Mouse (Mus musculus): Measurements from ENCODE around the gene Set.
A peak's percentile ranks its signal among the peaks of the same experiment; 100 is the strongest.
"Not testable (repeated sequence)": the region's sequence is repeated elsewhere in the genome, so short reads cannot be mapped to it uniquely, and the experiment has no call there.

The Set gene

GRCm38 (mm10) chr2:30057223-30057904 lies at the start of gene Set:
Set (plus strand) TSS chr2:30057378.
- no peak for DNase-seq (ENCODE audit: low read depth)

DNA sequence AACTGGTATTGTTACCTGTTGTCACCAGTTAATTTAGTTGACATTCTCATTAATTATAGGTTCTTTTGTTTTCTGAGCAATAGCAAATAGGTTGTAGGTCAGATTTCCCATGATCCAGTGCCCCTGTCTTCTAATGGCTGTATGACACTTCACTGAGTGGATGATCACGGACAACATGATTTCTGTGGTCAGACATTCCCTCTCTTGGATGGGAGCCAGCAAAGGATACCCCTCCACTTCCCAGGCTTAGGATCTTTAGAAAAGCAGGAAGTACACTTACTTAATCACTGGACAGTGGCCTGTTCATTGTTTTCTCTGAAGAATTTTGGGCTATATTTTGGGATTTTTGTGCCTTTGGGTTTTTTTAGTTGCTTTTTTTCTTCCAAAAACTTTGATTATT lies 48.1 kb upstream of the Set start:
- no peak for DNase-seq (ENCODE audit: low read depth)

GRCm38 (mm10) chr2:30010840-30011281 lies 46.3 kb upstream of the Set start:
- DNase-seq (ENCODE audit: low read depth): no peak

GRCm38 (mm10) chr2:30014326-30014966 lies 42.7 kb upstream of the Set start:
- peak; percentile 15 for DNase-seq (ENCODE audit: low read depth)

- DNase-seq (ENCODE audit: low read depth): no peak
Measured at GRCm38 (mm10) chr2:30025454-30025853, 31.7 kb upstream of the Set start.

DNA sequence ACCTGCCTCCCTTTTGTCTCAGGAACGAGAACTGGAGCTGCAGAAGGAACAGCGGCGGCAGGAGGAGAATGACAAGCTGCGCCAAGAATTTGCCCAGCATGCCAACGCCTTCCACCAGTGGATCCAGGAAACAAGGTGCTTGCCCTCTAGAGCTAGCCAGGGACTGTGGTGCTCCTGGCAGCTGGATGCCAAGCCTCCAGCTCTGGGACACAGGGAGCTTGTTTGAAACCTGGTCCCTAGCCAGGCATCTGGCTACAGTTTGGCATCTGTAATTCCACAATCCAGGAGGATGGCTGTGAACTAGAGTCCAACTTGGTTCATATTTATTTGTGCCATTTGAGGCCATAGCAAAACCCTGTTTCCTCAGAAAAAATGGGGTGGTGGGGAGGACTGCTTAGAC lies 30.2 kb upstream of the Set start:
- peak; percentile 60 for DNase-seq (ENCODE audit: low read depth)

DNA sequence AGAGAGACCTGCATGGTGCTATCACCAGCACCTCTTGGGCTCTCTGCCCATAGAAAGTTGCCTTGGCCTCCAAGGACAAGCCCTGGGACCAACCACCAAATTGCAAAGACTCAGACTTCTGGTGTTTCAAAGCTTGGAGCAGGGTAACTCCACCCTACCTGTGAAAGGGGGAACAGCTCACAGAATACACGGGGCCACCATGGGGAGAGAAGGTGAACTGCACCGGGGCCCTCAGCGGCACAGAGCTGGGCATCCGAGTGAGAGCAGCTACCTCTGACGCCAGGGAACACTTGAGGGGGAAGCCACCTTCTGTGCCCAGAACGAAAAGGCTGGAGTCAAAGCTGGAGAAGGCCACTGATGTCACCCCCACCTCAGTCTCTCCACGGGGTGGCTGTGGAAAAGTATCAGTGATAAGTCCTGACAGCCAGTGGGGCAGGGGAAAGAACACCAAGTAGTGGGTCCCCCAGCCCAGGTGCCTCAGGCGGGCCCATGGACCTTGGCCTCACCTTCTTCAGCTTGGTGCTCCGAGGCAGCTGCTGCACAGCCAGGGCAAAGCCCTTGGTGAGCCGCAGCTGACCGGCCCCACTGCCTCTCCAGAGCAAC lies 24.8 kb upstream of the Set start:
- no peak for DNase-seq (ENCODE audit: low read depth)

DNA sequence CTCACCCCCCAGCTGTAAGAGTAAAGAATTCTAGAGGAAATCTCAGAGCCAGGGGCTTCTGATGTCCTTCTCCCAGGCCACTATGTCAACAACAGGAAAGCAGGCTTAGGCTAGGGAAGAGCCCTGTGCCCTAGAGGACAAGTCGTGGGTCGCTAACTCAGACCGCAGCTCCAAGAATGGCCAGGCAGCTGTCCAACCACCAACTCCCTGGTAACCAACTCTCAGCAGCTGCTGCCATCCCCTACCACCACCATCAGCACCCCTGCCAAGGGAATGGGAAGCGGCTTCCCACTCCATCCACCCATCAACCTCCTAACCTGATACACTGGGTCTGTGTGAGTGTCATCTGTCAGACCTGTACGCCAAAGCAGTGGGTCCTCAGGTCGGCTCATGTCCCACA lies 24.2 kb upstream of the Set start:
- DNase-seq (ENCODE audit: low read depth): no peak

GRCm38 (mm10) chr2:30037762-30038161 lies 19.4 kb upstream of the Set start:
- no peak for DNase-seq (ENCODE audit: low read depth)

- DNase-seq (ENCODE audit: low read depth): no peak
Measured at GRCm38 (mm10) chr2:30038370-30038769, 18.8 kb upstream of the Set start.

- no peak for DNase-seq (ENCODE audit: low read depth)
Measured at GRCm38 (mm10) chr2:30039687-30040086, 17.5 kb upstream of the Set start.

- no peak for DNase-seq (ENCODE audit: low read depth)
Measured at GRCm38 (mm10) chr2:30042445-30042844, 14.7 kb upstream of the Set start.

- DNase-seq (ENCODE audit: low read depth): no peak
Measured at GRCm38 (mm10) chr2:30044550-30044949, 12.6 kb upstream of the Set start.

- DNase-seq (ENCODE audit: low read depth): no peak
Measured at GRCm38 (mm10) chr2:30047127-30047526, 10.1 kb upstream of the Set start.

DNA sequence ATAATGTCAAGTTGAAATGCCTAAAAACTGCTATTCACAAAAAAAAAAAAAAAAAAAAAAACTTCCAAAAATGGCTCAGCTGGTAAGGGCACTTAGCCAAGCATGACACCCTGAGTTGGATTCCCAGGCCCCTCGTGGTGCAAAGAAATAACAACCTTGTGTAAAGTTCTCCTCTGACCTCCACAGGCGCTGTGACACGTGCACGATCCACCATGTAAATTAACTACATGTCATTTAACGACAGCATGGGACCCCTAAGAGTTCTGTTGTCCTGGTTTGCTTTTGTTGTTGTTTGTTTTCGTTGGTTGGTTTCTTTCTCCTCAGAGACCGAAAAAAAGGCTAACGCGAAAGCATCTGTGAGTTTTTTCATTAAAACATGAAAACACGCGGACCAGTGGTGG lies 9.1 kb upstream of the Set start:
- no peak for DNase-seq (ENCODE audit: low read depth)

GRCm38 (mm10) chr2:30048699-30049388 lies 8.3 kb upstream of the Set start, which contains the start of gene Wdr34:
Wdr34 (minus strand) TSS chr2:30048881.
- peak; percentile 79 for DNase-seq (ENCODE audit: low read depth)

DNA sequence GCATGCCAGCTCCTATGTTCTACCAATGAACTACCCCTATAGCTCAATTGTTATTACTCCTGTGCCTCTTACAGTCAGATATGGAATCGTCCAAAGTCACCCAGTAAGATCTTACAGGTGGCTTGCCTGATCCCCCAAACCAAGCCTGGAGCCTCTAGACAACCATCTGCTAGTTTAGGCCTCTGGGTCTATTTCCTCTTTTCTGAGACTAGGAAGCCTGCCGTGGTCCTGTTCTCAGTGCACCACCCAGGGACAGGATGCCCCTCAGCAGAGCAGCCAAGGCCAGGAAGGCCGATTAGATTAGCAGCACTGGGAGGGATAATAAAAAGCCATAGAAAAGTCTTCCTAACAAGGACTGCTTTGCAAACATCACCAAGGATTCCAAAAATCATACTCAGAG lies 7.3 kb upstream of the Set start:
- no peak for DNase-seq (ENCODE audit: low read depth)

- no peak for DNase-seq (ENCODE audit: low read depth)
Measured at GRCm38 (mm10) chr2:30051992-30052761, 5.0 kb upstream of the Set start.

DNA sequence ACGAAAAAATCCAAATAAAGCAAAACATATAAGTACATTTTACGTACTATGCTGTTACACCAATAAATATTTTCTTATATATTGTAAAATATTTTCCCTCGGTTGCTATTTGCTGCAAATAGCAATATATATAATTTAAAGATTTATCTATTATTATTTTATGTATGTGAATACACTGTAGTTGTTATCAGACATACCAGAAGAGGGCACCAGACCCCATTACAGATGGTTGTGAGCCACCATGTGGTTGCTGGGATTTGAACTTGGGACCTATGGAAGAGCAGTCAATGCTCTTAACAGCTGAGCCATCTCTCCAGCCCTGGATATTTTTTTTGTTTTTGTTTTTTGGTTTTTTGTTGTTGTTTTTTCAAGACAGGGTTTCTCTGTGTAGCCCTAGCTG lies 1.9 kb upstream of the Set start:
- not testable (repeated sequence) for DNase-seq (ENCODE audit: low read depth)

DNA sequence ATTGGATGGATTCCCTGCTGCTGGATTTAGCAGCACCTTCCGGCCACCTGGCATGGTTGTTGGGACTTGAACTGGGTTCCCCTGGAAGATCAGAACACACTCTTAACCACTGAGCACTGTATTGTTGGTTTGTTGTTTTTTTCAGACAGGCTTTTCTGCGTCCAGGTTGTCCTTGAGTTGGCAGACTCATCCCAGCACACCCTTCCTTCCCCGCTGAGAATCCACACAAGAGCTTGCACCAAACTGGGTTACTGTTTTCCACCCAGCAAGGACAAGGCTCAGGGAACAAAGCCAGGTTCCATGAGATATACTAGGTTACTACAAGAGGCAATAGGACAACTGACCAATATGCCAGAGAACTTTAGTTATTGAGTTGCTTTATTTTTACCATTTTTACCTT lies 442 bp upstream of the Set start:
- DNase-seq (ENCODE audit: low read depth): no peak

DNA sequence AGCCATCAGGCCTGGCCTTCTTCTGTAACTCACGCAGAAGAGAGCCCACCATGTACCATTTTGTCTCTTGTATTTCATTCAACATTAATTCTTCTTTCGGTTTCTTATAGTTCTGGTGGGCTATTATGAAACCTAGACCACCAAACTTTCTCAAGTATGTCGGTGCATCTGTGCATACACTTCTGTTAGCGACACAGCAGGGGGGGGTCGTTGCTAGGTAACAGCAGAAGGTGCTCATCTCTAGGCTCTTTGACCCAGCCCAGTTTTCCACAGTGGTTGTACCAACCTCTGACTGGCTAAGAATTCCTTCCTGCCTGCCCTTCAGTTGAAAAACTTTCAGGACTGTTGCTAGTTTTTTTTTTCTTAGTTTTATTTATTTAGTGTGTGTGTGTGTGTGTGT lies 1.2 kb downstream of the Set start:
- DNase-seq (ENCODE audit: low read depth): no peak

Data from fibroblast of lung, adult 2 months (primary cell).